27 mouse cellular contexts compared by ENCODE assay signal in genomic region chr1:172289617-172289946, GRCm38 (mm10). TPM values are rescaled to one million over a fixed set of nuclear protein-coding genes. Genes with fewer than 3 reads are reported as not detected.
"Had no signal": no experiment of that assay in that cellular context is flagged by ENCODE, and none has a peak within 500 bp of the region (broad histone marks: within the 10 kb centered on the region; RNA-seq: fewer than 3 reads in every experiment).

No protein-coding gene starts in this region.

- H3K36me3 ChIP-seq: limb, embryonic 15.5 days; midbrain, embryonic 12.5 days; midbrain, embryonic 15.5 days had no signal

- H3K9ac ChIP-seq: limb, embryonic 12.5 days; limb, embryonic 15.5 days; liver, embryonic 14.5 days; liver, postnatal 0 days; lung, embryonic 14.5 days; midbrain, embryonic 12.5 days; midbrain, embryonic 15.5 days had no signal

- H3K27ac ChIP-seq: kidney, postnatal 0 days; limb, embryonic 12.5 days; limb, embryonic 15.5 days; liver, embryonic 14.5 days; macrophage; midbrain, embryonic 12.5 days; midbrain, embryonic 15.5 days had no signal

- ATAC-seq: liver, postnatal 0 days; lung, postnatal 0 days; midbrain, embryonic 15.5 days had no signal

- H3K27me3 ChIP-seq: limb, embryonic 12.5 days; limb, embryonic 15.5 days; midbrain, embryonic 15.5 days had no signal

- H3K9me3 ChIP-seq: limb, embryonic 12.5 days; limb, embryonic 15.5 days; midbrain, embryonic 12.5 days; midbrain, embryonic 15.5 days had no signal

- DNase-seq: kidney, postnatal 25 days; left cerebral cortex, postnatal 4 days; liver, postnatal 0 days; lung, embryonic 14.5 days; thymus, adult 18-20 months; thymus, postnatal 36 days had no signal

- H3K4me3 ChIP-seq: limb, embryonic 12.5 days; limb, embryonic 15.5 days; midbrain, embryonic 12.5 days; midbrain, embryonic 15.5 days had no signal

- H3K4me2 ChIP-seq: limb, embryonic 12.5 days; limb, embryonic 15.5 days; liver, embryonic 11.5 days; lung, embryonic 14.5 days; midbrain, embryonic 12.5 days; midbrain, embryonic 15.5 days had no signal

RNA-seq across cellular contexts. Expression of gene Atp1a2, which starts 8.3 kb away (rescaled TPM):
- total RNA-seq: megakaryocyte, adult 5-6 weeks had no signal
- polyA plus RNA-seq: macrophage had no signal

RNA-seq across cellular contexts. Expression of gene Atp1a4, which starts 31.4 kb away (rescaled TPM):
- total RNA-seq: layer of hippocampus, adult 18-20 months; layer of hippocampus, postnatal 14 days; left cerebral cortex, adult 8-10 months; left cerebral cortex, postnatal 14 days; megakaryocyte, adult 5-6 weeks had no signal
- polyA plus RNA-seq: kidney, embryonic 14.5 days; kidney, postnatal 0 days; limb, embryonic 12.5 days; limb, embryonic 15.5 days; liver, embryonic 11.5 days; lung, embryonic 14.5 days; macrophage; midbrain, embryonic 12.5 days; midbrain, embryonic 15.5 days; neural tube, embryonic 11.5 days; neural tube, embryonic 14.5 days; small intestine, adult 2 months; spleen, adult 2 months; urinary bladder, adult 2 months had no signal

RNA-seq across cellular contexts. Expression of gene Kcnj9, which starts 39.5 kb away (rescaled TPM):
- total RNA-seq: megakaryocyte, adult 5-6 weeks had no signal
- polyA plus RNA-seq: kidney, embryonic 14.5 days; limb, embryonic 12.5 days; lung, postnatal 0 days; small intestine, adult 2 months; stomach, embryonic 16.5 days had no signal
